Mouse (Mus musculus): ENCODE measurements at regions not wholly inside any gene's neighbourhood (a gene's known extent, or its start where the extent isn't known, plus 50 kb on each side); places are given as distances from the start of the nearest gene placed in this dataset.

DNA sequence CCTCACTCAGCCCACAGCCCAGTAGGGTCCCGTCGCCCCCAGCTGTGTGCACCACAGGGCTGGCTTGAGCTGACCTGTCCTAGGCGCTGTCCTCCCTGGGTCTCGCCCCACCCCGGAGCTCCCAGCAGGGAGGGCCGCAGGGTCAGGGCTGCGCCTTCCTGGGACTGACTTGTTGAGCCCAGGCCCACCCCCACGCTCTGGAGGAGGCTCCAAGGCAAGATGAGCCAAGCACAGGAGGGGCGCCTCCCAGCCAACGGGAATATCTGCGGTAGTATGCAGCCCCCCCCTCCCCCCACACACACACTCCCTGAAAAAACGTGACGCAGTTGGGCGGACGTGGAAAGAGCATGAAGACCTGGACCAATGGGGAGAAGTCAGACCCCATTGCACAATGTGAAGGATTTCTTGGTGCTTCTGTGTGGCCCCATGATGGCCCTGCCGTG lies 51.8 kb upstream of the Gm11084 start:
- no peak for TF ChIP-seq CTCF (IDR thresholded peaks at IDR 0.05; ENCODE audit: low read depth)
- peak; percentile 57; the same call in 1 of the 2 replicates for TF ChIP-seq EP300 (IDR thresholded peaks at IDR 0.05; ENCODE audit: low read depth)

Data from heart, postnatal 0 days (tissue).